Mouse (Mus musculus): ENCODE measurements around the gene Tsks.

Gene Tsks

GRCm38 (mm10) chr7:44951960-44952359 is 9.0 kb downstream of the Tsks start:
- peak; percentile 24; the same call in 1 of the 2 replicates for ATAC-seq (ENCODE audit: low TSS enrichment)

GRCm38 (mm10) chr7:44952611-44953306 is 9.8 kb downstream of the Tsks start:
- peak; percentile 53 for ATAC-seq (ENCODE audit: low TSS enrichment)

GRCm38 (mm10) chr7:44953561-44953960 is 10.6 kb downstream of the Tsks start:
- no peak for ATAC-seq (ENCODE audit: low TSS enrichment)

DNA sequence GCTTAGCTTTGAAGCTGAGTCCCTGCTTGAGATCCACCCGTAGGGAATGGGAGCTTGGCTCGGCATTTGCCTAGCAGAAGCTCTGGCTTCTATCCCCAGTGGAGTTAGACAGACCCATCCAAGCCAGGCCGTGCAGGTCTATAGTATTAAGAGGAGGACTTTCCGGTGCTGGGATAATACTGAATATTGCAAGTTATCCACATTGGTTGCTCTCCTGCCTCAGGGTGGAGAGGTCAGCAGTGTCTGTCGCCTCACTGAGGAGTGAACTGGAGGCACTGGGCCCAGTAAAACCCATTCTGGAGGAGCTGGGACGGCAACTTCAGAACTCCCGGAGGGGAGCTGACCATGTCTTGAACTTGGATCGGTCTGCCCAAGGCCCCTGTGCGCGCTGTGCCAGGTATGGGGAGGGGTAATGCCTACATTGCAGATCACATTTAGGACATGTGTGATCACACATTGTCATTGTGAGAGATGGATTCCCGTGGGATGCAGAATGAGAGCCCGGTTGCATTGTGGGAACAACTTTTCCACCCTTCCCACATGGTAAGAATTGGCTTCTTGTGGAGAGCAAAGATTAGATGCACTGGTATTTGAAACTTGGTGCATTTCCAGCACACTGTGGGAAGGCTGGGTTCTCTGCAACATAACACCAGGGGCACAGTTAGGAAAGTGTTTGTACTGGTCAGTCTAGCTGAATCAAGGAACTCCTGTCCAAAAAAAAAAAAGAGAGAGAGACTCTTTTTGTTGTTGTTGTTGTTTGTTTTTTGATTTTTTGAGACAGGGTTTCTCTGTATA is 11.3 kb downstream of the Tsks start:
- ATAC-seq (ENCODE audit: low TSS enrichment) = no peak

DNA sequence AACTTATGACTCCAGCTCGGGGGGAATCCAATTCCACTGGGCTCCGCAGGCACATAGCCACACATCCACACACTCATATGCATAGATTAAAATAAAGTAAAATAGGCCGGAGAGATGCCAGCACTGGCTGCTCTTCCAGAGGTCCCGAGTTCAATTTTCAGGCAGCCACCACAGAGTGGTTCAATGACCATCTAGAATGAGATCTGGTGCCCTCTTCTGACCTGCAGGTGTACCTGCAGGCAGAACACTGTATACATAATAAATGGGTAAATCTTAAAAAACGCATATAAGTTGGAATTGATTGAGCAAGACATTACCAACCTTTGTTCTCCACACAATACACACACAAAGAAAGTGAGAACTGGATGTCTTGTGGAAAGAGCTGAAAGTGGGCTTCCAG is 12.6 kb downstream of the Tsks start:
- ATAC-seq (ENCODE audit: low TSS enrichment) = no peak

GRCm38 (mm10) chr7:44956266-44956665 is 13.3 kb downstream of the Tsks start:
- no peak for ATAC-seq (ENCODE audit: low TSS enrichment)

- ATAC-seq (ENCODE audit: low TSS enrichment) = no peak
These were observed 14.3 kb downstream of the Tsks start for GRCm38 (mm10) chr7:44957183-44957835.

DNA sequence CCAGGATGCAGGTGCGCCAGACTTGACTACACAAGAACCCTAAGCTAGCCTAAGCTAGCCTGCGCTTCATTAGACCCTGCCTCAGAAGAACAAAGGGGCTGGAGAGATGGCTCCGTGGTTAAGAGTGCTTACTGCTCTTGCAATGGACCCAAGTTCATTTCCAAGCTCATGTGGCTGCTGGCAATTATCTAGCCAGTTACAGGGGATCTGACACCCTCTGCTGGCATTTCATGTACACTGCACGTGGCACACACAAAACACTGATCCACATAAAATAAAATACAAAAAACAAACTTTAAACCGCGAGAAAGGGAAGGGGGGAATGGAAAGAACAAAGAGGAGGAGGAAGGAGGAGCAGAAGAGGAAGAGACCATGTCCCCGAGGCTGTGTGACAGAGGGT is 15.2 kb downstream of the Tsks start:
- no peak for ATAC-seq (ENCODE audit: low TSS enrichment)

DNA sequence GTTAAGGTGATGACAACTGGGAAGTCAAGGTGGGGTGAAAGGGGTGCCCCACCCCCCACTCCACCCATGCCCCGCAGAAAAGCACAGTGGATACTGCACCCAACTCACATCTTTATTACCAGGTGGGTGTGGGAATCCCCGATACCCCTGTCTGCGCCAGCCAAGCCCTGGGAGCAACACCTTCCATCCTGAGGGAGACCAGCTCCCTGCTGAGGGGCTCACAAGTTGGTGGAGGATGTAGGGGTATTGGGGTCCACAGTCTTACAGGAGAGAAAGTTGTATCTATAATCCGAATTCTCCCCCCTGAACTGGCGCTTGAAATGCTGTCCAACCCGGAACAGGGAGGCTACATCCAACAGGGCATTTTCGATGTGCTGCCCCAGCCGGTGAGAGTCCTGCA is 16.3 kb downstream of the Tsks start:
- ATAC-seq (ENCODE audit: low TSS enrichment) = no peak

DNA sequence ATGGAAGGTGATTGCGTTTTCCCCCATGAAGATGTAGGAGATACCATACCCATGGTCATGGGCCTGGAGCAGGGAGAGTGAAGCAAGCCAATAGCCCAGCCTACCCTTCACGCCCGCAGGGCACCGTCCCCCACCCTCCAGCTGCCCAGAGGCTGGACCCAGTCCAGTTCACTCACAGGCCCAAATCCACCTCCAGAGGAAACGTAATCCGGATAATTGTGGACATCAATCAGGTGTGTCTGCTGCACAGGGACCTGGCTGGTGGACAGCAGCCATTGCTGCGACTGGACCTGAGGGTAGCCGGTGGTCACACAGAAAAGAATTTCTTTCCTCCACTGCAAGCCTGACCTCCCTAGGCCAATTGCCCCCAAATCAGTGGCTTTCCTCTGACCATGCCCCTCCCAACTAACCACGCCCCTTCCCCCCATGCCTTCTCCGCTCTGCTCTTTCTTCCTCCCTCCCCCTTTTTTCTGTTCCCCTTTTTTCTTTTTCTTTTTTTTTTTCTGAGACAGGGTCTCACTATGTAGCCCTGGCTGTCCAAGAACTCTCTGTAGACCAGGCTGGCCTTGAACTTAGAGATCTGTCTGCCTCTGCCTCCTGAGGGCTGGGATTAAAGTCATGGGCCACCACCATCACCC is 17.0 kb downstream of the Tsks start:
- no peak for ATAC-seq (ENCODE audit: low TSS enrichment)

DNA sequence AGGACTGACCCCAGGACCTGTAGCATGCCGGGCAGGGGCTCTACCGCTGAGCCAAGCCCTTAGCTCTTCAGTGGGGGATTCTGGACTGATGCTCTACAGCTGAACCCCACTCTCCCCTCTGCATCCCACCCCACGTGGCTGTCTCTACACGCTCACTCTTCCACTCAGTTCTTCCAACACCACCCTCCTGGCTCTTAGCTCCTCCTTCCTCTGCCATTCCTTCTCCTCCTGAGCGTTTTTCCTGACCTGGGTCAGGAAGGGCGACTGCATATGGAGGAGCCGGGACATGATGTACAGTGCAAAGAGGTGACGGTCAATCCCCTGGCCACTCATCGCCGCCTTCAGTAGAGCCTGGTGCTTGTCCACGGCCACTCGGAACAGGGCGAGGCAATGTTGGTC is 17.5 kb downstream of the Tsks start:
- no peak for ATAC-seq (ENCODE audit: low TSS enrichment)

GRCm38 (mm10) chr7:44962337-44962736 is 19.3 kb downstream of the Tsks start:
- ATAC-seq (ENCODE audit: low TSS enrichment) = no peak

DNA sequence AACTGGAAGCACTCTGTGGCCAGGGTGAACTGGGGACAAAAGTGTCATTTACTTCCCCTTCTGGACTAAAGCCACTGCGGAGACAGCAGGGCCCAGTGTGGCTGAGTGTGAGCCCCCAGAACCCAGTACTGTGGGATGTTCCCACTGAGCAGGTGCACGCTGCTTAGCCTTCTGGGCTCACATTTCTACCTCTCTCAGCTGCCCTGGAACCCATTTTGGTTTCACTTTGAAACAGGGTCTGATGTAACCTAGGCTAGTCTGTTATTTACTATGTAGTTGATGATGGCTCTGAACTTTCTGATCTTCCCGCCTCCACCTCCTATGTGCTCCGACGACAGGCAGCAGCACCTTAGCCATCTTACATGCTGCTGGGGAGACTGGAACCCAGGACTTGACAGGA is 19.8 kb downstream of the Tsks start:
- ATAC-seq (ENCODE audit: low TSS enrichment) = no peak

DNA sequence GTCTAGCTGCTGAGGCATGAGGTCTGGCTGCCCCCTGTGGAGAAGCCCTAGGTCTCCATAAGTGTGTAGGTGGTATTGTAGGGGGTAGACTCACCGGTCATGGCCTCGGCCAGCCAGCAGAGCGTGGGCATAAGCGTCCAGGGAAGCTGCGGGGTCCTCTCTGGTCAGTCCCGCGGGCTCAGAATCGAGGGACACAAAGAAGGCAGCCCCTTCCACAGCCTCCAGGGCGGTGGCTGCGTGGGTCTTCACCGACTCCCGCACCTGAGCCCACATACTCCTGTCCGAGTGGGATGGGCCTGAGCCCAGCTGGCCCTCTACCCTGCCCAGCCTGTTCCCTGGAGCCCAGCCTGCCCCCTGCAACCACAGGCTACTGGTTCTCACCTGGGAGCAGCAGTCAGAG is 22.0 kb downstream of the Tsks start:
- ATAC-seq (ENCODE audit: low TSS enrichment) = no peak

- ATAC-seq (ENCODE audit: low TSS enrichment) = no peak
These were observed 23.0 kb downstream of the Tsks start for GRCm38 (mm10) chr7:44965975-44966374.

DNA sequence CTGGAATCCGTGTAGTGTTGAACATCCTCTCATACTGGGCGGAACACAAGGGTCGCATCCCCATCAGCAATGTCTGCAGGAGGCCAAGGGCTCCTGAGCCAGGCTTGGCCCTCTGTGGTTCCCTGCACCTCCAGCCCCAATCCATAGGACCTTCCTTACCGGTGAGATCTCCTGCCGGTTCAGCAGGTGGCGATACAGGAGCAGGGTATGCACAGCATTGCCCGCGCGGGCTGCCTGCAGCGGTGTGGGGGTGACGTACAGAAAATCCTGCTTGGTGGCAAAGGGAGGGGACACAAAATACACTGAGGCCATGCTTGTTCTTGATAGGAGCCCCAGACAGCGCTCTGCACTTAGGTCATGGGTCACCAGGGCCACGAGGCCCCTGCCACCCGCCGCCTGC is 23.6 kb downstream of the Tsks start:
- no peak for ATAC-seq (ENCODE audit: low TSS enrichment)

GRCm38 (mm10) chr7:44970231-44970691 is 27.3 kb downstream of the Tsks start:
- ATAC-seq (ENCODE audit: low TSS enrichment) = peak; percentile 83

DNA sequence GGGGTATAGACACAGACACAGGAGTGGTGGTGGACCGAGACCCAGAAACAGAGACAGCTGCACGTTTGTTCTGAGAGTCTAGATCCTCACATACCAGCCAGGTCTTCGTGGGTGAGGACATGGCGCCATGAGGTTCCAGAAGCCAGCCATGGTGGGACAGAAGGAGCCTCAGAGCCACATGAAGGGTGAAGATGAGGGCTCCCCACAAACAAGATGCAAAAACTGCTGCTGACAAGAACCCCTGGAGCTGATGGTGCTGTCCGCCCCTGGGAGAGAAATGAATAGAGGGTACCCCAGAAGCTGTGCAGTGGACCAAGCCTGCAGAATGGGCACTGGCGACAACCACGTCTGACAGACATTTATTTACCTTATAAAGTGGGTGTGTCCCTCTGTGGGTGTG is 28.1 kb downstream of the Tsks start:
- no peak for ATAC-seq (ENCODE audit: low TSS enrichment)

- ATAC-seq (ENCODE audit: low TSS enrichment) = no peak
These were observed 30.6 kb downstream of the Tsks start for GRCm38 (mm10) chr7:44973415-44974130.

DNA sequence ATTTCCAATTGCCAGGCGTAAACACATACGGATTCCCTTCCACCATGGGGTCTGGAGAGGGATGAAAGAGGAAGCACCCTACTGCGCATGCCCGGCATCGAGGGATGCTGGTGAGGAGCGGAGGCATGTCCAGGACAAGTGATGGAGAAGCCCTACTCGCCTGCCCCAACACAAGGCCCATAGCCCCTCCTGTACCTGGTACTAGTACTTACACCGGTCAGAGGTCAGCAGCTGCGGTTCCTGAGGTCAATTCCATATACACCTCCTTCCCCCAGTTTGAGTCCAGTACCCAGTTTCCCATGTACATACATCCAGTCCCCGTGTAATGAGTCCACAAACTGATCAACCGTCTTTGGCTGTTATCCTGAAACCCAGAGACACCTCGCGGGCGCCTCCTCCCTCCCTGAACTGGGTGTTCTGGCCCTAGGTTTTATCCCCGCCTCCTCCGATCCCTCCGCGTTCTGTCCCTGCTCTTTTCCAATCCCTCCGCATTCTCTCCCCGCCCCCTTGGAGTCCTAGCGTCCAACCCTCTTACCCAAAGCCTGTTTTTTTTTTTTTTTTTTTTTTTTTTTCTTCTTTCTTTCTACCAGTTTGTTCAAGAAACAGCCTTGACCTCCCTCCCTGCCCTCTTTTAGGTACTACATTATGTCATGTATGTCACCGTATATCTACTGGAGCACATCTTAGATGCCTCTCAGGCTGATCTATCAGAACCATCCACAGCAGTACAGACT is 31.5 kb downstream of the Tsks start, which contains the start of gene Cpt1c:
Cpt1c (minus strand) TSS at position 469 of the 734 bp plus-strand sequence.
- ATAC-seq (ENCODE audit: low TSS enrichment) = peak; percentile 59

GRCm38 (mm10) chr7:44975117-44975419 is 32.1 kb downstream of the Tsks start:
- ATAC-seq (ENCODE audit: low TSS enrichment) = no peak
